Mouse (Mus musculus) left cerebral cortex, adult 8-10 months (tissue): ENCODE data around the gene Bcar3. TPM values are rescaled to one million over a fixed set of nuclear protein-coding genes. Genes with fewer than 3 reads are reported as not detected.
A peak's percentile ranks its signal among the peaks of the same experiment; 100 is the strongest.
"Not testable (repeated sequence)": the region's sequence is repeated elsewhere in the genome, so short reads cannot be mapped to it uniquely, and the experiment has no call there.

Experiments used
- DNase-seq, 2 experiments: peaks; one replicate each; pipeline ENCODE4 v3.0.0; 2022; ENCODE audit warnings: low spot score in 2 of 2
- total RNA-seq, 4 experiments: library from RNA; stranded (reverse); gene quantifications; 2 replicates each; pipeline ENCODE4 v1.2.4; 2022

Bcar3 gene
- total RNA-seq, 4 experiments from 2014 or later, result 13.1 to 18.8 (median 16.8) TPM

DNA sequence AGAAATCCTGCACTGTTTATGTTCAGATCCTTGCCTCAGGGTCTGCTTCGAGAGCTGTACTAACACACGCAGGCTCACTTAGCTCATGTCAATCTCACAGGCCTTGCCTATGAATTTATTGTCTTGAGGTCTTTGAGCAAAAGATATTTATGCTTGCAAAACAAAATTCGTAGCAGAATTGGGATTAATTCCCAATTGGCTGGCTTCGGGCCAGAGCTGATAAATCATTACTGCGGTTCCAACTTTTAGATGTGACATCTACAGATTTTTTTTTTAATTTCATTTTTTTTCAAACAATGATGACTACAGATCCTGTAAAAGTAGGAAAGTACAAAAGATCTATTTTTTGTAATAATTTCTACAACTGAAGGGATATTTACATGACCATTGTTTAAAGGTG lies 86.8 kb downstream of the Bcar3 start:
- no peak for DNase-seq

DNA sequence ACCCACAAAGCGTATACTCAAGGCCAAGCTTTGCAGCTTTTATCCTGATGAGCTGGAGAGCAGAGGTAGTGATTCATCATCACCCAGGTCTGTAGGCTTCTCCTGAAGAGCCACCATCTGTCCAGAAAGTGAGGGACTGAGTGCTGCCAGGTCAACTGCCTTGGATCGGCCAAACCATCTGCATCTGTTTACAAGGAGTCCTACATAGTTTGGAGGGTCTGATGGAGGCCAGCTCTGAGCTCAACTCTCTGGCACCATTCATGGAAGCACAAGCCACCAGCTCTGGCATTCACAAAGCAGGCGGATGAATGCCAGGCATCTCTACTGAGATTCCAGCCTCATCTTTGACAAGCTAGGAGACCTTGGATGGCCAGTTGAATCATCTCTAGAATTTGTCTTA lies 87.7 kb downstream of the Bcar3 start:
- DNase-seq, result no peak

DNA sequence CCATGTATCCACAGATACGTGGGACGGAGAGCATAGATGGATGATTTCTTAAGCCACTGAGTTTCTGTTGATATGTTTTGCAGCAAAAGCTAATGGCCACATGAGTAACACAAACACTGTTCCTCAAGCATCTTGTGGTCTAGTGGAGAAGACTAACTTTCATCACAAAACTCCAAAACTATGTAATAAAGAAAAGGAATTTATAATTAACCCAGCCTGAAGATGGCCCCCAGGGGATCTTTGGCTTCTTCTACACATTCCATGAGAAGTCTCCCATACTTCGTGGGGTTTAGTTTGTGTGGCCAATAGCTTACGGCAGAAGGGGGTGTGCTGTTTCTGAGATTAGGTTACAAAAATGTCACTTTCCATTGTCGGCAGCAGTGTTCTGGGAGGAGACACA lies 92.5 kb downstream of the Bcar3 start:
- DNase-seq, result no peak

DNA sequence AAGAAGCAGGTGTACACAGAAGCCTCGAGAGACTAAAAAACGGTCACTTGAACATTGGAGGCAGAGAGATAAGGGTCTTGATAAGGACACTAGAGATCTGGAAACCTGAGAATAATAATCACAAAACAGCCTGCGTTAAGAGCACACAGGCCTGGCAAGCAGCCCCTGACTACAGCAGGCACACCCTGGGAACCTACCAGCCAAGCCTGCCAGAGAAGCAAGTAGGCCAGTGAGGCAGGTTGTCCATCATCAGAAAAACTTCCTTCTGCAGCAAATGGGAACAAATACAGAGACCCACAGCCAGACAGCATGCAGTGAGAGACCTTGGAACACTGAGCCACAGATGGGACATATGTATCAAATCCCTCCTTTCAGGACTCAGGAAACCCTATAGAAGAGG lies 93.8 kb downstream of the Bcar3 start:
- no peak for DNase-seq

DNA sequence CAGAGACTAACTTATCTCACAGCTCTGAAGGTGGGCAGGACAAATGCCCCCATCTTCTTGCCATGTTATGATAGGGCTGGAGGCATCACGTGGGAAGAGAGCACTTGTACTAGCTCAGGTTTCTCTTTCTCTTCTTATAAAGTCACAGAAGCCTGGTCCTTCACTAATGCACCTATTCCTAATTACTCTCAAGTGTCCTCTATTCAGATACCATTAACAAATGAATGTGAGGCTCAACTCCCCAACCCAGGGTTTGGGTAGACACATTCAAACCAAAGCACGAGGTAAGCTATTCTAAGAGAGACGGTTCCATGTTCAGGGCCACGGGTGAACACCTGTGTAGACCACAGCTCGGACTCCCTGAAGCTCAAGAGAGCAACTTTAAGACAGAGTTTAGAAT lies 96.0 kb downstream of the Bcar3 start:
- no peak for DNase-seq

DNA sequence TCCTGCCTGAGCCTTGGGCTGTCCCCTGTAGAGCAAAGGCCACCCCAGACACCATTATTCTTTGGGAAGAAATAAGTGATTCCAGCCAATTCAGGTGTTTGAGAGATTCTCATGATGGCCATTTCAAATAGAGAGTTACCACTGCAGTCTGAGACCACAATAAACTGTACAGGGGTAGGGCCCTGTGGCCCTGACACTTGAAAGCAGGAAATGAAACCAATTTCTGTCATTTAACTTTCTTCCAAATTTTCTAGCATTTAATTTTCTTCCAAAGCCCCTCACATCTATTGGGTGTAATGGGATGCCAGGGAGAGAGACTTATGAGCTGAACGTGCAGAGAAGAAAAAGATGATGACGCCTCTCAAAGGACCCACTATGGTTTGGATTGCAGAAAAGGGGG lies 97.2 kb downstream of the Bcar3 start:
- no peak for DNase-seq

DNA sequence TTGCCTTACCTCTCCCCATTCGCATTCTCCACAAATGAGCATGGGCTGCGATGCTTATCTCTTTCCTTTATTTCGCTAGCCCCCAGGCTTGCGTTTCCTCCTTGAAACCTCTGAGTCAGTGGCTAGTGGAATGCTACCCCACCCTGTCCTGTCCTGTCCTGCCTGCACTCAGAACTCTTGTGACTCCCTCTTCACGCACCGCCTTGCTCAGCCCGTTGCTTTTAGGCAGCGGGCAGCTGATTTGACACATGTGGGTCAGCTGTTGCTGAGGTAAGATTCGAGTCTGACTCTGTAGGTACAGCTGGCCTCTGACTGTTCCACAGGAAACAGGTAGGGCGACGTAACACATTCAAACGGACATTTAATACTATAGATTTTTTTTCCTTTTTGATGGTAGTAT lies 97.9 kb downstream of the Bcar3 start:
- no peak for DNase-seq

DNA sequence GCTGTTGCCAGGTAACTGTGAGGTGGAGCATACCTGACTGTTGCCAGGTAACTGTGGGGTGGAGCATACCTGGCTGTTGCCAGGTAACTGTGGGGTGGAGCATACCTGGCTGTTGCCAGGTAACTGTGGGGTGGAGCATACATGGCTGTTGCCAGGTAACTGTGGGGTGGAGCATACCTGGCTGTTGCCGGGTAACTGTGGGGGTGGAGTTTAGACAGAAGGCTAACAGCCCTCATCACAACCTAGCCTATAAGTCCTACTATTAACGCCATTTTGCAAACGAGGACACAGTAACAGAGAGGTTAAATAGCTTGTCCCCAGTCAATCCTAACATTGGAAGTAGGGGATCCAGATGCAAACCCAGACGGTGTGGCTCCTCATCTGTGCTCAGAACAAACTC lies 99.5 kb downstream of the Bcar3 start:
- DNase-seq, result not testable (repeated sequence)

DNA sequence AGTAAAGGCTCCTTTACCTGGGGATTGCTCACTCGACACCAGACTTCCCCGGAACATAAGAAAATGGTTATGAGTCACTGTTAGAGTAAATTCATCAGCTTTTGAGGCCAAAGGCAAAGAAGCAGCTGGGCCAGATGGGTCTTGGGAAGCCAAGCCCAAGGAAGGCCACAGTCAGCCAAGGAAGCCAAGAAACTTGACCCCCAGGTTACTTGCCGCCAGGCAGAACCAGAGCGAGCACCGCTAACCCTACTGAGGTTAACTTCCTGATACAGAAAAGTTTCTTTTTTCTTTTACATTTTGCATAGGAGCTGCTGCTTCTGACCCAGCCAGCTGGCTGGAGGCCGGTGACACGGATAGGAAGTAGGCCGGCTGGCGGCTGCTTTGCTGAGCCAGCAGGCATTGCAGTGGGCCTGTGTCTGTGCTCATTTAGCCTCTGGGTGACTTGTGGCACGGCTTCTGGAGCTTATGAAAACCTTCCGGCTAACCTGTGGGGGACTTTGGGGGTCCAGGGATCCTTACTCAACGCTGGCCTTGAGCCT lies 100.0 kb downstream of the Bcar3 start:
- DNase-seq, result no peak

DNA sequence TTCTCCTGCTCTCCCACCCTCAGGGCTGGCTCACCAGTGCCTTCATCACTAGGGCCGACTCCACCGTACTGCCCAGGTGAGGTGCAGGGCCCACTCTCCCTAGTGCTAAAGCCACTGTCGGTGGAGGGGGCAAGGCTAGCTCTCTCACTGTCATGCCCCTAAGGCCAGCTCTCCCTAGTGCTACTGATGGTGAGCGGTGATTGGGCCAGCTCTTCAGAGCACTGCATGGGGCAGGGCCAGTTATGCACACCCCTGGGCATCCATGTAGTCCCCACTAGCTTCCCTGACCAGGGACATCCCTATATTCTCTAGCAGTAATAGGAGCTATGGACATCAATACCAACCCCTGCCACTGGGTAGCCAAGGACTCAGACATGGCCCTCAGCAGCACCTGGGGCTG lies 103.0 kb downstream of the Bcar3 start:
- no peak for DNase-seq

DNA sequence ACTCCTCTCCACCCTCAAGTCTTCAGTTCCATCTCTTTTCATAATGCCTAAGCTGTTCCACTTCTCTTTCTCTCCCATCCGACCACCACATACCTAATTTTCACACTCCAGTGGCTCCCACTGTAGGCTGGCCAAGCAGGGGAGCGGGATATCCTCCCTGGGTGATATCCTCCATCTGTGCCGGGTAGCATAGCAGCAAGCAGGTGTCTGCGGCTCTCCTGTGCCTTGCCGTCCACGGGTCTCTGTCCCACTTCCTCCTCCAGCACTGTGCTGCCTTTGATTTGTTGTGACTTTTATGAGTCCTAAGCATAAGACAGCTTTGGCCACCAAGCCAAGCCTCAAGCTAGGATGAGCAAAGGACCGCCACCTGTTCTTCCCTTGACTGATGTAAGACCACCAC lies 103.5 kb downstream of the Bcar3 start:
- no peak for DNase-seq

DNA sequence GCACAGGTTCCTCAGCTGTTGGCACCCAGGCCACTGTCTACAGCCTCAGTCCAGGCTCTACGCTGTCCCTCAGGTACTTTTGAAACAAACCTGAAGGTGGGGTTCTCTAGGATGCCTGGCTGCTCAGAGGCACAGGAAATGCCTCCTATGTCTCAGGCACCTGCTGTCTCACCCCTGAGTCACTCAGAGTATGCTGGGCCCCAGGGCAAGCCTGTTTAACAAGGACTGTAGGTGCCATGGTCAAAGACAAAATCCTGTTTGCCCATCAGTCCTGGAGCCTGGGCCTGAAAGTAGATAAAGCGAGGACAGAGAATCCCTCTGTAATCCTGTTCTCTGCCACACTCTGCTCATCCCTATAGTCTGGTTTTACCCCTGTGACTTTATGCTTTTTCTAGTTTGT lies 107.1 kb downstream of the Bcar3 start:
- no peak for DNase-seq

DNA sequence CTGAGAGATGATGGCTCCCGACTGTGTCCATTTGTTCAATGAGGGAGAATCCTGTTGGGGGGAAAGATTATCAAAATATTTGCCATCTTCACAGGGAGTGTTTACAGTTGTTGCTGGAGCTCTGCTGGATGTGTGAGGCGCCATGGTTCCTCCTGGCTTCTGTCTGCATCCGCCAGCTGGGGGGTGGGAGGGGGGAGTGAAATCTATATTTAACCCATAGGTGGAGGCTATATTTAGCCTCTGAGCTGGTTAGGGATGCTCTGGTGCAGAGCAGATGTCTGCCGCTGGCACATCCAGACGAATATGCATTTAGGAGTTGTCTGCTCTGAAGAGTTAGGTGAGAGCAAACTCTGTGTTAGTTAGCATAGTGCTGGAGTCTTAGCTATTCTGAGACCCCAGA lies 108.2 kb downstream of the Bcar3 start:
- DNase-seq, result no peak

DNA sequence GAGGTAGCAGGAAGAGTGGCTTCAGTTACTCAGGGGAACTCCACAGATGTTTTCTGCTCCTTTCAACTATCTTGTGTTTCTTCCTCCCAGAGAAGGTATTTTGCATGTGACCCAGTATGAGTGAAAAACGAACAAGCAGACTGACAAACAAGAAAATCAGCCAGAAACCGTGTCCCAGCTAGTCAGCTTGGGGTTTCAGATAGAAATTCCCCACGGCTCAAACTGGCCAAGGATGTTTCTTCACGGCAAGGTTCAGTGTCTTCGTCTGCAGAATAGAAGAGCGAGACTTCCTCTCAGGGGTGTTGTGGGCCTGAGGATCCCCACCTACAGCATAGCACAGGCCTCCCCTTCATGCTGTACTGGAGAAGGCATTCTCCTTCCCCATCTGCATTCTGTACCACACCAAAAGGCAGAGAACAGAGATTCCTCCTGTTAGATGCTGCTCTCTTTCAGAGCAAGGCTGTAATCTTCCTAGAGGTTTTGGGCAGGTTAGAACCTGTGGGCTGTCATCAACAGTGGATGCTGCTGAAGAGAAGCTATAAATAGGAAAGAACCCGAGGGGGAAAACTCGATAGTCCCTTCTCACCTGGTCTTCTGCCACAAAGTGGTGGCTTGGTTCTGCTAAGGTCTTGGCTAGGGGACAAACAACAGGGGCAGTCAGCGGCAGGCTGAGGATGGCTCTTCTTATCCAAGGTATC lies 110.1 kb downstream of the Bcar3 start:
- no peak for DNase-seq

DNA sequence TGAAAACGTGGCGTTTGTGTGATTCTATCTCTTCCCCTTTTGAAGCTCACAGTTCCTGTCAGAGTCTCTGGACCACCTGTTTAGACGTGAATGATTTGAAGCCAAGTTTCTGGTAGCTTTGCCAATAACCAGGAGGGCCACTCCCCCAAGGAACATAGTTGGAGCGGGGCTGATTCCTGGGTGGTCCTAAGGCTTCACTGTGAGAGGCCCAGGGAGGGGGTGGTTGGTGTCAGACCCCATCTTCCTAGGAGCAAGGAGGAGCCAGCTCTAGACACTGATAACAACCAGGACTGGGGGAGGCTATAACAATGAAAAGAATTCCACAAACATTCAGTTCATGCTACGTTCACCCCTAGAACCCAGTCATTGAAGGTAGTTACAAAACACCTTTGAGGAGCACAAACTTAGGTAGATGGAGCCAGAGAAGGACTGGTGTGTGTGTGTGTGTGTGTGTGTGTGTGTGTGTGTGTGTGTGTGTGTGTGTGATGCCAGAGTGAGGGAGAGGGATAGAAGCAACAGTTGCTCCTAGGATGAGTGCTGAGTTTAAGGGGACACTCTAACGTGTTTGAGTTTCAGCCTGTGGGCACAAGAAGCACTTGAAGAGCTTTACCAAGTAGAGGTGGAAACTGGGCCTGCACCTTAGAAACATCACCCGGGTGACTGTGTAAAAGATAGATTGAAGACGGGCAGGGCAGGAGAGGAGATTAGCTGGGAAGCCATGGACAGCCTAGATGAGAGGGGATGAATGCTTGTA lies 111.4 kb downstream of the Bcar3 start:
- no peak for DNase-seq

DNA sequence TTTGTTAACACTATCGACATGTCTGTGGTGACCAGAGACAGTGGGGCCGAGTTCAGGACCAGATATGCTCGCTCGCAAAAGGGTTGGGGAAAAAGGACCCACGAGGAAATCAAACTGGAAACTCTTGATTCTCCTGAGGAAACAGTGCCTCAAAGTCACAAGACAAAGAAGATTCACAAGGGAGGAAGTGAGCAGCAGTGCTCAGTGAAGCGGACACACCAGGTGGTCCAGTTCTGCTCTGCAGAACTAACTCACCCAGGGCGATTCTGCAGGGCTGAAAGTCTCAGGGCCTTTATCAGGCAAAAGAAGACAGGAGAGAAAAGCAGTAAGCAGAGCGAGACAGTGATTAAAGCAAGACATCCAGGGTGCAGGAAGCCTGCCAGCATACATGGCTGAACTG lies 112.5 kb downstream of the Bcar3 start:
- DNase-seq, result no peak

DNA sequence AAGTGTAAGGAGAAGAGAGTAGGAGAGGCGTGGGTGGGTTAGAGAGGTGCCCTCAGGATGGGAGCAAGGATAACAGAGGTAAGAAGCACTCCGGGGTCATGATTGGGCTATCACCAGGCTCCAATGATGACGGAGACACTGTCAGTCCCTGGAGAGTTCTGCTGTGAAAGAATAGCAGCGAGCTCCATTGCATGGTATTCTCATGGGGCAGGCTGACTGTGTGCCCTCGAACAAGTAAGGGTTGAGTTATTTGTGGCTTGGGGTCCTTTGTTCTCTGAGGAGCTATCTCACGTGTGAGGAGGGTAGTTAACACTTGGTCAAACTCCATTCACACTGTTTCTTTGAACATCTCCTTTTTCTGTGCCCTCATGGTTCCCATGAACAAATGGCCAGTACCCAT lies 113.8 kb downstream of the Bcar3 start:
- no peak for DNase-seq

DNA sequence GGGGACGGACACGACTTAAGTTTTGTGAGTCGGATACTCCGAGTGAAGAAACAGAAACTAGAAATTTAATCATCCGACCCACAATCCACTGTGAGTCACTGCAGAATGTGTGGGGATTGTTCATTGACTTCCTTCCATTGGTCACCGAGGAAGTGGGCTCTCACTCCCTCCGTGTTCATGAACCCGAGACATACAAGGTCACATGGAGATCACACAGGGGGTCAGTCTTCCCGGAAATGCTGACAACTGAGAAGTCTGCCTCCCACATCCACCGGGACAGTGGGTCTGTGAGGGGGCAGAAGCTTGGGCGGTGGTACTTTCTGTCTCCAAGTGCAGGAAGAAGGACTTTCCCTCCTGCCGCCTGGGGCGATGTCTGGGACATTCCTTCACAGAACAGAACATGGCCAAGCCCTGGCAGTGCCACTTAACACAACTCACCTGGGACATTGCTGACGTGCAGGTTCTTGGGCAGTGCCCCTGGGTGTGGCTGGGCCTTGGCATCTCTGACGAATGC lies 114.9 kb downstream of the Bcar3 start:
- DNase-seq, result no peak

DNA sequence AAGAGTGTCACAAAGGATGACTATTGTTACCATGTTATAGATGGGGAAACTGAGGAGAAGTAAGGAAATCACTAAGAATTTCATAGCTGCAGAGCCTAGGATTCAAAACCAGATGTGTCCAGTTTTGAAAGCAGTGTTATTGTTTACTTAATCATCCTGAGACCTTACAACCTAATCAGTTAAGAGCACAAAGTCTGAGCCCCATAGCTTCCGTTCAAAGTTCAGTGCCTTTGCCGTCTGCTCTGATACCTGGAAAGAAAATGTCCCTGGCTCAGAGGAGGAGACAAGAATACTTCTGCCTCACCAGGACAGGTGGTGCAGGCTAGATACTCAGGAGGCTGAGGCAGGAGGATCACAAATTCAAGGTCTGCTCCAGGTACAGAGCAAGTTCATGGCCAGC lies 117.7 kb downstream of the Bcar3 start:
- no peak for DNase-seq

DNA sequence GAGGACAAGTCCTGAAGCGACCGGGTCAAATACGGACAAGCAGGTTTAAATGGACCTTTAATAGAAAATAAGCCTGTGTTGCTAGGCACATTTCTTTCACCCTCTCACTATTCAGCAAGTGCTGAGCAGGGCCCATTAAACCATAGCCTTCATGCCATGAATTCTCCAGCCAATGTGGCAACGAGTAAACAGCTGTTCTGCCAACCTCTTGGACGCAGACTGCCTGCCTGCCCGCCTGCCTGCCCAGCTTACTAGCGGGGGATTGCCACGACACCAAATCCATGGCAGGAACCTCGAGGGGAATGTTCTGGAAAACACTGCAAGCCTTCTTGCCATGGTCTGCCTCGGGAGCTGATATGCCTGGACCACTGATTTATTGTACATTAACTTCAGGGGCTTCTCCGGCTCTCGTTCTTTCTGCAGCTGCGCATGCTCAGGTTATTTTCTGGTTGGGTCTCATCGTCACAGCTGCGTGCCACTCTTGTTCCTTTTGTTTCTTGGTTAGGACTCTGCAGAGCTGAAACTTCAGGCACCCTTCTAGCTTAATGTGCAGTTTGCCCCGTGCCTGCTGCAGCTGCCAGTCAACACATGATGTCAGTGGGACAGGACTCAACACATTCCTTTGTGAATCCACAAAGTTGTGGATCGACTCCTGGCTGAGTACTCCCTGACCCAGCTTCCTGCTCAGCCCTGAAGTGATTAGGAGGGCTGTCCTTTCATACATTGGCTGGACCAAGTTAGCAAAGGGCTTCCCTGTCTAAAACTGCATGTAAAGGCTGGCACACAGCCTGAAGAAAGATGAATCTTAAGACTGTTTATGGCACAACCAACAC lies 120.0 kb downstream of the Bcar3 start:
- DNase-seq, result peak in 1 of 2 experiments; percentile 43

DNA sequence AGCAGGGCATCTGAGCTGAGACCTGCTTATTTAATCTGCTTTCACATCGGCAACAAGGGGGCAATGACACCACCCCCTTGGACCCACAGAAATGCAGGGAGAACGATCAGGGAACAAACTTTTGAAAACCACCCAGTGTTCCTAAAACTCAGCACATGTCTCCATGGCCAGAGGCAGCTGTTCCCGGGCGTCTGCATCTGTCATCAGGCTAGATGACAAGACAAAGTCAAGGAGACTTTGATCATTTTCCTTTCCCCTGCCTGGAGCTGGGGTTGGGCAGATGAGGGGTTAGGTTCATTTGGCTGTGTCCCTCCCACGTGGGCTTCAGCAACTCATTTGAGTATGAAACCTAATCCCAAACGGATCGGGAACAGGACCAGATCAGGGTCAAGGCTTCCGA lies 120.9 kb downstream of the Bcar3 start:
- DNase-seq, result no peak

DNA sequence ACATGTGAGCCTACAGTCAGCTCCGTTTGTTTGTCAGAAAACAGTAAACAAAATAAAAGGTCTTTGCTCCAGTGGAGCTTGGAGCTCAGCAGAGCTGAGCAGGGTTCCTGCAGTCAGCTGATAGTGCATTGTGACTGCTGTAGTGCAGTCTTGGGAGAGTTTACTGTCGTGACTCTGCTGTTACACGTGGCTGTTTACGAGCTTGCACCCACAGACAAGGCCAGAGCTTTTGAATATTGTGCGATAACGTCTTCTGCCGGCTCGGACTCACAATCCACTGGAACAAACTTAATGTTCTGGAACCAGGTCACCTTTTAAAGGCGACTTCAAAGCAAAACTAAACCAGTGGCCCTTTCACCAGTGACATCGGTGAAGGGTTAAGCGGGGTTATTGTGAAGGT lies 123.5 kb downstream of the Bcar3 start:
- DNase-seq, result no peak
